Mouse (Mus musculus) MEL (cell line): Measurements from ENCODE around the gene Gsk3a. TPM values are rescaled to one million over a fixed set of nuclear protein-coding genes. Genes with fewer than 3 reads are reported as not detected.

Experiments used
- DNase-seq: peaks from one replicate; pipeline ENCODE4 v3.0.0; 2011; ENCODE audit warnings: low read depth, low spot score
- H3K27ac ChIP-seq: 2 replicates; pipeline ENCODE4 v1.5.1; 2012; ENCODE audit warnings: low read depth, mild to moderate bottlenecking, control low read depth, low read length, moderate library complexity; ENCODE audit not compliant: control insufficient read depth
- H3K27me3 ChIP-seq, 2 experiments: fragments of 150-350 bp in 1 of 2; sonication (generic) in 1 of 2; 2 replicates each; pipeline ENCODE4 v1.6.1; 2012; ENCODE audit warnings: low read length in 2 of 2, mild to moderate bottlenecking in 2 of 2, improper control_type of control experiment in 1 of 2, moderate library complexity in 1 of 2; ENCODE audit not compliant: insufficient read depth in 2 of 2, control insufficient read depth in 1 of 2
- H3K36me3 ChIP-seq, 2 experiments: 2 replicates each; pipeline ENCODE4 v1.6.1; 2012 to 2014; ENCODE audit warnings: low read length in 2 of 2, improper control_type of control experiment in 1 of 2, inconsistent platforms in 1 of 2, mild to moderate bottlenecking in 1 of 2; ENCODE audit not compliant: insufficient read depth in 2 of 2, control insufficient read depth in 1 of 2
- H3K4me1 ChIP-seq, 2 experiments: fragments of 150-350 bp in 1 of 2; sonication (generic) in 1 of 2; 2 replicates each; pipeline ENCODE4 v1.6.1; 2012; ENCODE audit warnings: low read length in 2 of 2, improper control_type of control experiment in 1 of 2, mild to moderate bottlenecking in 1 of 2; ENCODE audit not compliant: insufficient read depth in 2 of 2, control insufficient read depth in 1 of 2
- H3K4me3 ChIP-seq, 2 experiments: fragments of 150-350 bp in 1 of 2; sonication (generic) in 1 of 2; 2 replicates each; pipeline ENCODE4 v1.5.1; 2012; ENCODE audit warnings: low read depth in 2 of 2, low read length in 2 of 2, mild to moderate bottlenecking in 2 of 2, moderate library complexity in 2 of 2, control low read depth in 1 of 2, improper control_type of control experiment in 1 of 2; ENCODE audit not compliant: control insufficient read depth in 1 of 2, insufficient read depth in 1 of 2
- H3K79me2 ChIP-seq: 2 replicates; pipeline ENCODE4 v1.6.1; 2012; ENCODE audit warnings: mild to moderate bottlenecking, low read length, moderate library complexity; ENCODE audit not compliant: control insufficient read depth, poor library complexity, insufficient read depth
- H3K9ac ChIP-seq: 2 replicates; pipeline ENCODE4 v1.6.1; 2012; ENCODE audit warnings: low read depth, mild to moderate bottlenecking, control low read depth, low read length, moderate library complexity; ENCODE audit not compliant: control insufficient read depth, poor library complexity, severe bottlenecking
- H3K9me3 ChIP-seq: fragments of 150-350 bp; sonication (generic); replicated peaks from 2 replicates; pipeline ENCODE4 v1.6.1; 2012; ENCODE audit warnings: mild to moderate bottlenecking, low read length, improper control_type of control experiment, moderate library complexity; ENCODE audit not compliant: insufficient read depth
- BHLHE40 ChIP-seq: IDR thresholded peaks from 2 replicates; pipeline ENCODE4 v1.6.1; 2012; ENCODE audit warnings: low read depth, mild to moderate bottlenecking, inconsistent platforms, low read length, improper control_type of control experiment, borderline replicate concordance
- CHD2 ChIP-seq: IDR thresholded peaks from 2 replicates; pipeline ENCODE4 v1.6.1; 2011; ENCODE audit warnings: low read length, improper control_type of control experiment
- E2F4 ChIP-seq: IDR thresholded peaks from 2 replicates; pipeline ENCODE4 v1.6.1; 2011; ENCODE audit warnings: low read depth, low read length, improper control_type of control experiment, borderline replicate concordance
- ELF1 ChIP-seq: IDR thresholded peaks from 2 replicates; pipeline ENCODE4 v1.6.1; 2014; ENCODE audit warnings: low read depth, mild to moderate bottlenecking, inconsistent platforms, low read length, improper control_type of control experiment, moderate library complexity
- EP300 ChIP-seq, 2 experiments: IDR thresholded peaks; 2 replicates each; pipeline ENCODE4 v1.6.1; 2011; ENCODE audit warnings: improper control_type of control experiment in 2 of 2, low read length in 2 of 2, low read depth in 1 of 2, mild to moderate bottlenecking in 1 of 2
- ETS1 ChIP-seq: IDR thresholded peaks from 2 replicates; pipeline ENCODE4 v1.6.1; 2012; ENCODE audit warnings: low read depth, mild to moderate bottlenecking, inconsistent platforms, low read length, improper control_type of control experiment, moderate library complexity
- GABPA ChIP-seq: IDR thresholded peaks from 2 replicates; pipeline ENCODE4 v1.6.1; 2012; ENCODE audit warnings: low read depth, mild to moderate bottlenecking, inconsistent platforms, low read length, improper control_type of control experiment, moderate library complexity
- GATA1 ChIP-seq: IDR thresholded peaks from 2 replicates; pipeline ENCODE4 v1.6.1; 2011; ENCODE audit warnings: low read depth, low read length, improper control_type of control experiment
- JUND ChIP-seq: IDR thresholded peaks from 2 replicates; pipeline ENCODE4 v1.6.1; 2011; ENCODE audit warnings: low read depth, mild to moderate bottlenecking, improper control_type of control experiment, low read length
- KAT2A ChIP-seq: conservative IDR thresholded peaks from 2 replicates; pipeline ENCODE4 v1.6.1; 2012; ENCODE audit warnings: low read depth, low read length, improper control_type of control experiment, inconsistent platforms
- MAFK ChIP-seq: IDR thresholded peaks from 2 replicates; pipeline ENCODE4 v1.6.1; 2011; ENCODE audit warnings: low read depth, mild to moderate bottlenecking, low read length, improper control_type of control experiment, borderline replicate concordance
- MAZ ChIP-seq: IDR thresholded peaks from 2 replicates; pipeline ENCODE4 v1.6.1; 2012; ENCODE audit warnings: low read depth, mild to moderate bottlenecking, inconsistent platforms, low read length, improper control_type of control experiment
- MEF2A ChIP-seq: IDR thresholded peaks from 2 replicates; pipeline ENCODE4 v1.6.1; 2014; ENCODE audit warnings: low read depth, mild to moderate bottlenecking, inconsistent platforms, low read length, improper control_type of control experiment; ENCODE audit not compliant: poor library complexity, insufficient replicate concordance, severe bottlenecking; ENCODE audit errors: extremely low read depth
- MYB ChIP-seq: IDR thresholded peaks from 2 replicates; pipeline ENCODE4 v1.6.1; 2011; ENCODE audit warnings: mild to moderate bottlenecking, low read depth, low read length, improper control_type of control experiment
- MYC ChIP-seq: IDR thresholded peaks from 2 replicates; pipeline ENCODE4 v1.6.1; 2011; ENCODE audit warnings: low read depth, mild to moderate bottlenecking, low read length, improper control_type of control experiment, moderate library complexity
- NRF1 ChIP-seq: IDR thresholded peaks from 2 replicates; pipeline ENCODE4 v1.6.1; 2014; ENCODE audit warnings: low read depth, mild to moderate bottlenecking, inconsistent platforms, low read length, improper control_type of control experiment, moderate library complexity; ENCODE audit not compliant: poor library complexity, insufficient read depth, severe bottlenecking
- POLR2AphosphoS2 ChIP-seq: IDR thresholded peaks from 2 replicates; pipeline ENCODE4 v1.6.1; 2011; ENCODE audit warnings: low read length, improper control_type of control experiment
- POLR2AphosphoS5 ChIP-seq: IDR thresholded peaks from 2 replicates; pipeline ENCODE4 v1.6.1; 2012; ENCODE audit warnings: low read depth, borderline replicate concordance, mild to moderate bottlenecking, inconsistent platforms, low read length, moderate library complexity, mixed read lengths
- RAD21 ChIP-seq: IDR thresholded peaks from 2 replicates; pipeline ENCODE4 v1.6.1; 2011; ENCODE audit warnings: mild to moderate bottlenecking, low read depth, low read length, improper control_type of control experiment
- RCOR1 ChIP-seq: IDR thresholded peaks from 2 replicates; pipeline ENCODE4 v1.6.1; 2012; ENCODE audit warnings: low read depth, mild to moderate bottlenecking, inconsistent platforms, low read length, improper control_type of control experiment
- SMC3 ChIP-seq: IDR thresholded peaks from 2 replicates; pipeline ENCODE4 v1.6.1; 2011; ENCODE audit warnings: low read depth, low read length, improper control_type of control experiment
- TAL1 ChIP-seq: IDR thresholded peaks from 2 replicates; pipeline ENCODE4 v1.6.1; 2012; ENCODE audit warnings: mild to moderate bottlenecking, inconsistent platforms, low read length, moderate library complexity, mixed read lengths
- TCF12 ChIP-seq: IDR thresholded peaks from 2 replicates; pipeline ENCODE4 v1.6.1; 2014; ENCODE audit warnings: low read depth, mild to moderate bottlenecking, inconsistent platforms, low read length, improper control_type of control experiment, moderate library complexity
- UBTF ChIP-seq: IDR thresholded peaks from 2 replicates; pipeline ENCODE4 v1.6.1; 2012; ENCODE audit warnings: low read depth, mild to moderate bottlenecking, inconsistent platforms, low read length, improper control_type of control experiment, moderate library complexity, borderline replicate concordance; ENCODE audit not compliant: insufficient read depth
- USF2 ChIP-seq, 2 experiments: IDR thresholded peaks; 2 replicates each; pipeline ENCODE4 v1.6.1; 2011 to 2012; ENCODE audit warnings: improper control_type of control experiment in 2 of 2, low read length in 2 of 2, borderline replicate concordance in 1 of 2, inconsistent platforms in 1 of 2, low read depth in 1 of 2, mild to moderate bottlenecking in 1 of 2; ENCODE audit not compliant: insufficient read depth in 1 of 2
- ZC3H11A ChIP-seq: IDR thresholded peaks from 2 replicates; pipeline ENCODE4 v1.6.1; 2012; ENCODE audit warnings: low read depth, mild to moderate bottlenecking, inconsistent platforms, low read length, improper control_type of control experiment
- ZKSCAN1 ChIP-seq: IDR thresholded peaks from 2 replicates; pipeline ENCODE4 v1.6.1; 2012; ENCODE audit warnings: low read depth, mild to moderate bottlenecking, inconsistent platforms, low read length, improper control_type of control experiment, moderate library complexity
- ZNF384 ChIP-seq: IDR thresholded peaks from 2 replicates; pipeline ENCODE4 v1.6.1; 2012; ENCODE audit warnings: low read depth, mild to moderate bottlenecking, inconsistent platforms, low read length, improper control_type of control experiment
- polyA plus RNA-seq, 2 experiments: library from polyadenylated mRNA; stranded (reverse) in 1 of 2; unstranded in 1 of 2; fragments of >175 nt in 1 of 2; fragments of >200 nt in 1 of 2; gene quantifications; 2 replicates each; pipeline versions ENCODE4 v1.2.1 to v1.2.4; 2012; ENCODE audit warnings: low replicate concordance in 2 of 2, low read depth in 1 of 2; ENCODE audit not compliant: insufficient read length in 2 of 2, insufficient read depth in 1 of 2, missing spikeins in 1 of 2
- total RNA-seq: library from RNA; depleted of rRNA; stranded (reverse); fragments of 300-350 nt; gene quantifications from 2 replicates; pipeline ENCODE4 v1.2.3, GENCODE M21; 2012

The Gsk3a gene
- total and polyA plus RNA-seq, 3 experiments = 59.8 to 149 (median 86.6) TPM

DNA sequence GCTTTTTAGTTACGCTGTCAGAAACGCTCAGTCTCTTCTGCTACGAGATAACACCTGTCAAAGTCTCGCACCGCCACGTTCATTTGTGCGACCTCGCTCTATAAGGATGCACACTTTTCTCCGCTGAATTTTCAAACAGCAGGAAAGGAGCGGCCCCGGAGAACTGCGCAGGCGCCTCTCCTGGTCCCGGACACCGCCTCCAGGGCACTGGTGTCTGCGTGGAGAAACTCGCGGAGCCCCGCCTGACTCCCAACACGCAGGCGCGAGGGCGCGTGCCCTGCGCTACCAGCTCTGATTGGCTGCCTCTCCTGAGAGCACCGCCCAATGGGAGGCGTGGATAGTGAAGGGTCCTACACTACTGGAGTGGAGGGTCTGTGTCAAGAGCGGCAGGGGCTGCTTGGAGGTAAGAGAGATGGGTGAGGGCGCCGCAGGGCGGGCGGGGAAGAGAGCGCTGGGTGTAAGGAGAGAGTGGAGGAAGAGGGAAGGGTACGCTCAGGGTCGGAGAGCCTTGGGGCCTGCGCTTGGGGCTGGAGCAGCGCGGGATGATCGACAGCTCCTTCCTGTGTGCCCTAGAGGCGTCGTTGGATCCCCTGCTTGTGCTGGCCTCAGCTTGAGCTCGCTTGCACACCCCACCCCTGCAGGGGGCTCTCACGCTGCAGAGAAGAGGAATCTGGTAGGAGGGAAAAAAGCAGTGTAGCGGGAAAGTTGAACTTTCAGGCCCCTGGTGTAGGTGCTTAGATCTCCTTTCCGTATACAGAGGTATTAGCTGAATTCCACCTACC, 16.4 kb downstream of the Gsk3a start, which contains the start of gene Zfp526 (continued):
- TF ChIP-seq NRF1 = peak; percentile 97
- TF ChIP-seq MYB = no peak
- TF ChIP-seq MAZ = 0 out of 2 replicates have a peak, but pooled peaks have one; percentile 37
- no peak for TF ChIP-seq RCOR1
- TF ChIP-seq MAFK = no peak
- no peak for TF ChIP-seq GABPA
- 0 out of 2 replicates have a peak, but pooled peaks have one; percentile 18 for TF ChIP-seq ELF1
- 0 out of 4 replicates have a peak, but pooled peaks of 1 of the 2 experiments have one; percentile 42 for TF ChIP-seq USF2 (IDR thresholded peaks at IDR 0.05; ENCODE audit: borderline replicate concordance in 1 of 2, insufficient read depth in 1 of 2, low read depth in 1 of 2, low read length in 2 of 2)
- TF ChIP-seq ZC3H11A = no peak
- 0 out of 2 replicates have a peak, but pooled peaks have one; percentile 13 for TF ChIP-seq SMC3
- TF ChIP-seq TCF12 = peak; percentile 29; the same call in 1 of the 2 replicates
- TF ChIP-seq POLR2AphosphoS2 = peak; percentile 79
- TF ChIP-seq KAT2A = no peak; the same call in 1 of the 2 replicates
- no peak for TF ChIP-seq JUND
- TF ChIP-seq BHLHE40 = no peak
- TF ChIP-seq E2F4 = no peak
- no peak for TF ChIP-seq ZNF384
- no peak for TF ChIP-seq GATA1
- no peak for TF ChIP-seq EP300 (IDR thresholded peaks at IDR 0.05; ENCODE audit: low read depth in 1 of 2, low read length in 2 of 2)
- peak; percentile 26 for TF ChIP-seq ETS1
- TF ChIP-seq TAL1 = no peak
- TF ChIP-seq, all 39 proteins: peak for 19

DNA sequence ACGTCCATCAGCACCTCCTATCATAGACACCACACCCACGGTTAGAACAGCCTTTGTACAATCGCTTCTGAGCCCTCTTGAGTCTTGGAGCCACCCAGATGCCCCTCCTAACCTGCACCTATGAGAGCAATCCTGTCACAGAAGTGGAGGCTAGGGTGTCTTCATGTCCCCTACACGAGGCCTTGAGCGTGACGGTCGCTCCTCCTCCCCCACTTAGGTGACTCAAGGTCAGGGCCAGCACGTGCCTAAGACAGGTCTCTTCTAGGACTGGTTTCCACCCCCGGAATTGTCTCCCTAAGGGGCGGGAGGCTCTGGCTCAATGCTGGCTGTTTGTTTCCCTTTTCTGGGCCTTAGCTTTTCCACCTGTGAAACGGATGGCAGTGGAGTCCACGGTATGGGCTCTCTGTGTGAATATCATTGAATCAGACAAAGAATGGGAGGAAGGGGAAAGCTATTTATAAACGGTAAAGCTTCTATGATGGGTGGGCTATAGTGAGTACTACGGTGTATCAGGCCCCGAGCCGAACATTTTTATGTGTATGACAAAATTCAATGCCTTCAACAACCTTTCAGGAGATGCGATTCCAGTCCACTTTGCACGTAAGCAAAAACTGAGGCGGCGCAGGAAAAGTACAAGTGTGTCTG, 17.1 kb downstream of the Gsk3a start, which contains the start of gene Dedd2:
Gene Dedd2, minus strand, starts transcription at position 159 of the 645 bp plus-strand sequence.
- Histone ChIP-seq H3K4me1 (peaks cover 0 to 19% of the 10 kb centered on the region in 2 experiments; a peak in 3 of 4 replicates), H3K27ac (peak within 1 kb of the TSS; percentile 95), H3K36me3 (peaks cover 3 to 21% of the 10 kb centered on the region in 2 experiments; a peak in 2 of 4 replicates), H3K4me3 (peak within 1 kb of the TSS; percentile 87 to 90), H3K79me2 (peaks cover 37% of the 10 kb centered on the region), H3K9me3 (no peaks in the 10 kb centered on the region), H3K9ac (peak within 1 kb of the TSS; percentile 85), H3K27me3 (no peaks in the 10 kb centered on the region)
- DNase-seq = peak; percentile 86
- no peak for TF ChIP-seq E2F4
- TF ChIP-seq ZKSCAN1 = no peak
- no peak for TF ChIP-seq MAFK
- TF ChIP-seq CHD2 = 0 out of 2 replicates have a peak, but pooled peaks have one; percentile 7
- TF ChIP-seq ZNF384 = no peak
- peak; percentile 31; the same call in 1 of the 2 replicates for TF ChIP-seq ETS1
- no peak for TF ChIP-seq RAD21
- no peak for TF ChIP-seq POLR2AphosphoS5
- TF ChIP-seq SMC3 = 0 out of 2 replicates have a peak, but pooled peaks have one; percentile 17
- TF ChIP-seq KAT2A = no peak
- TF ChIP-seq NRF1 = 0 out of 2 replicates have a peak, but pooled peaks have one; percentile 26
- peak; percentile 82 for TF ChIP-seq MYC
- no peak for TF ChIP-seq ELF1
- peak; percentile 98 for TF ChIP-seq BHLHE40
- no peak for TF ChIP-seq UBTF
- peak; percentile 75; the same call in 1 of the 2 replicates for TF ChIP-seq MAZ
- TF ChIP-seq MEF2A = no peak
